8 mouse cellular contexts compared by ENCODE assay signal in genomic region chr10:80227877-80228775, GRCm38 (mm10). TPM values are rescaled to one million over a fixed set of nuclear protein-coding genes. Genes with fewer than 3 reads are reported as not detected.
DNase-seq lines count a peak whose midpoint lies in the region; ATAC-seq and TF ChIP-seq lines count a peak whose summit lies in the region.

No protein-coding gene starts in this region.

- peaks cover 64% of the 10 kb centered on the region for H3K4me1 ChIP-seq in embryonic facial prominence, embryonic 10.5 days
- no peaks in the 10 kb centered on the region; the same call in 1 of the 2 replicates for H3K4me1 ChIP-seq in intestine, postnatal 0 days (replicated peaks; ENCODE audit: control insufficient read depth, insufficient read depth, low read length)
- H3K4me1 ChIP-seq in lung, postnatal 0 days (ENCODE audit: insufficient read depth, low read depth, low read length), result peaks cover 13% of the 10 kb centered on the region

- peak overlapping the region; percentile 94 for H3K4me2 ChIP-seq in intestine, postnatal 0 days (replicated peaks; ENCODE audit: low read depth)
- H3K4me2 ChIP-seq in lung, postnatal 0 days (replicated peaks; ENCODE audit: low read depth, low read length), result peak overlapping the region; percentile 77; the same call in 1 of the 2 replicates

- peak; percentile 56 for DNase-seq in left cerebral cortex, postnatal 4 days
- no peak for DNase-seq in left cerebral cortex, adult 8-10 months (ENCODE audit: low spot score in 2 of 2)
- no peak for DNase-seq in embryonic facial prominence, embryonic 10.5 days (ENCODE audit: low spot score)
- DNase-seq in lung, postnatal 0 days (ENCODE audit: low spot score), result no peak
- DNase-seq in T-cell, adult 2 months (ENCODE audit: low spot score), result no peak
- no peak for DNase-seq in left cerebral cortex, adult 18-20 months (ENCODE audit: low spot score in 2 of 2)
- no peak for DNase-seq in testis, postnatal 10 days (ENCODE audit: low spot score)

- H3K9ac ChIP-seq in intestine, postnatal 0 days (ENCODE audit: low read depth, low read length), result 0 out of 2 replicates have a peak overlapping the region, but pooled peaks have one; percentile 11
- no peak overlapping the region for H3K9ac ChIP-seq in lung, postnatal 0 days (replicated peaks; ENCODE audit: low read depth)

- no peak for TF ChIP-seq EP300 in lung, postnatal 0 days (IDR thresholded peaks at IDR 0.05)

- H3K36me3 ChIP-seq in embryonic facial prominence, embryonic 10.5 days (replicated peaks), result peaks cover 54% of the 10 kb centered on the region
- peaks cover 36% of the 10 kb centered on the region for H3K36me3 ChIP-seq in intestine, postnatal 0 days (ENCODE audit: control insufficient read depth, insufficient read depth)
- H3K36me3 ChIP-seq in lung, postnatal 0 days (ENCODE audit: insufficient read depth, low read length), result peaks cover 20% of the 10 kb centered on the region; the same call in 1 of the 2 replicates

- H3K9me3 ChIP-seq in embryonic facial prominence, embryonic 10.5 days, result no peaks in the 10 kb centered on the region
- H3K9me3 ChIP-seq in intestine, postnatal 0 days (ENCODE audit: control insufficient read depth), result no peaks in the 10 kb centered on the region
- H3K9me3 ChIP-seq in lung, postnatal 0 days (ENCODE audit: low read length), result no peaks in the 10 kb centered on the region

- peak overlapping the region; percentile 99 for H3K27ac ChIP-seq in embryonic facial prominence, embryonic 10.5 days (replicated peaks)
- no peak overlapping the region for H3K27ac ChIP-seq in intestine, postnatal 0 days (ENCODE audit: low read depth, low read length)
- H3K27ac ChIP-seq in lung, postnatal 0 days (ENCODE audit: low read length), result no peak overlapping the region; the same call in 1 of the 2 replicates

- H3K4me3 ChIP-seq in embryonic facial prominence, embryonic 10.5 days, result peak overlapping the region; percentile 93
- no peak overlapping the region for H3K4me3 ChIP-seq in intestine, postnatal 0 days (ENCODE audit: low read depth, low read length)
- H3K4me3 ChIP-seq in lung, postnatal 0 days (ENCODE audit: low read depth, low read length), result no peak overlapping the region

- intact Hi-C loops in left cerebral cortex, postnatal 4 days (cut with DNase I), result loop anchor here (5.0 kb wide), 1 partner anchor 36 kb away; no protein-coding TSS in a partner anchor

- no peak for ATAC-seq in intestine, postnatal 0 days
- ATAC-seq in lung, postnatal 0 days, result no peak

- WGBS in embryonic facial prominence, embryonic 10.5 days, result 73% methylated on average over 15 of the region's 15 CpGs
- WGBS in intestine, postnatal 0 days, result 37% methylated on average over 15 of the region's 15 CpGs
- 35% methylated on average over 15 of the region's 15 CpGs for whole genome bisulfite sequencing in lung, postnatal 0 days

- TF ChIP-seq CTCF in intestine, postnatal 0 days (IDR thresholded peaks at IDR 0.05; ENCODE audit: low read depth), result no peak
- no peak for TF ChIP-seq CTCF in lung, postnatal 0 days (IDR thresholded peaks at IDR 0.05)

- no peaks in the 10 kb centered on the region for H3K27me3 ChIP-seq in embryonic facial prominence, embryonic 10.5 days (replicated peaks; ENCODE audit: low read depth, poor library complexity, severe bottlenecking)
- H3K27me3 ChIP-seq in intestine, postnatal 0 days (replicated peaks; ENCODE audit: control insufficient read depth, insufficient read depth, low read length), result no peaks in the 10 kb centered on the region
- no peaks in the 10 kb centered on the region for H3K27me3 ChIP-seq in lung, postnatal 0 days (replicated peaks; ENCODE audit: insufficient read depth, low read length)

RNA-seq across cellular contexts. Expression of gene Mum1, which starts 1.9 kb away (rescaled TPM):
- 10 to 100 TPM; 53.9 to 55.2 TPM for total RNA-seq in left cerebral cortex, postnatal 4 days (2021)
- 10 to 100 TPM; 41.9 to 51.7 (median 44.1) TPM for total RNA-seq in left cerebral cortex, adult 8-10 months (2022)
- polyA plus RNA-seq in embryonic facial prominence, embryonic 10.5 days (2016; fragmentation: Nextera tagmentation; extraction: Ambion mirVana), result 95.9 and 98.1 TPM in 2 replicates
- 21.9 and 22.5 TPM in 2 replicates for polyA plus RNA-seq in intestine, postnatal 0 days (2015; fragmentation: Nextera tagmentation; extraction: Ambion mirVana)
- 34.0 and 36.9 TPM in 2 replicates for polyA plus RNA-seq in lung, postnatal 0 days (2015; fragmentation: Nextera tagmentation; extraction: Ambion mirVana)
- total RNA-seq in left cerebral cortex, adult 18-20 months (2021), result 10 to 100 TPM; 32.2 to 39.3 TPM

RNA-seq across cellular contexts. Expression of gene Ndufs7, which starts 20.8 kb away (rescaled TPM):
- 100 to 1,000 TPM; 124 to 125 TPM for total RNA-seq in left cerebral cortex, postnatal 4 days (2021)
- total RNA-seq in left cerebral cortex, adult 8-10 months (2022), result 100 to 1,000 TPM; 214 to 225 (median 218) TPM
- 303 and 309 TPM in 2 replicates for polyA plus RNA-seq in embryonic facial prominence, embryonic 10.5 days (2016; fragmentation: Nextera tagmentation; extraction: Ambion mirVana)
- 584 and 605 TPM in 2 replicates for polyA plus RNA-seq in intestine, postnatal 0 days (2015; fragmentation: Nextera tagmentation; extraction: Ambion mirVana)
- 295 and 327 TPM in 2 replicates for polyA plus RNA-seq in lung, postnatal 0 days (2015; fragmentation: Nextera tagmentation; extraction: Ambion mirVana)
- 100 to 1,000 TPM; 219 to 232 TPM for total RNA-seq in left cerebral cortex, adult 18-20 months (2021)

RNA-seq across cellular contexts. Expression of gene Gamt, which starts 32.7 kb away (rescaled TPM):
- total RNA-seq in left cerebral cortex, postnatal 4 days (2021), result 10 to 100 TPM; 21.9 to 23.0 TPM
- total RNA-seq in left cerebral cortex, adult 8-10 months (2022), result 10 to 100 TPM; 28.8 to 33.6 (median 31.1) TPM
- polyA plus RNA-seq in embryonic facial prominence, embryonic 10.5 days (2016; fragmentation: Nextera tagmentation; extraction: Ambion mirVana), result 24.4 and 25.0 TPM in 2 replicates
- polyA plus RNA-seq in intestine, postnatal 0 days (2015; fragmentation: Nextera tagmentation; extraction: Ambion mirVana), result 30.1 and 37.2 TPM in 2 replicates
- 23.5 and 25.4 TPM in 2 replicates for polyA plus RNA-seq in lung, postnatal 0 days (2015; fragmentation: Nextera tagmentation; extraction: Ambion mirVana)
- 10 to 100 TPM; 16.2 to 21.2 TPM for total RNA-seq in left cerebral cortex, adult 18-20 months (2021)

RNA-seq across cellular contexts. Expression of gene Dazap1, which starts 33.2 kb away (rescaled TPM):
- total RNA-seq in left cerebral cortex, postnatal 4 days (2021), result 100 to 1,000 TPM; 136 to 145 TPM
- 10 to 100 TPM; 76.4 to 90.1 (median 83.5) TPM for total RNA-seq in left cerebral cortex, adult 8-10 months (2022)
- 56.2 and 58.5 TPM in 2 replicates for polyA plus RNA-seq in embryonic facial prominence, embryonic 10.5 days (2016; fragmentation: Nextera tagmentation; extraction: Ambion mirVana)
- polyA plus RNA-seq in intestine, postnatal 0 days (2015; fragmentation: Nextera tagmentation; extraction: Ambion mirVana), result 26.6 and 29.0 TPM in 2 replicates
- 37.8 and 38.1 TPM in 2 replicates for polyA plus RNA-seq in lung, postnatal 0 days (2015; fragmentation: Nextera tagmentation; extraction: Ambion mirVana)
- 10 to 100 TPM; 75.6 to 81.7 TPM for total RNA-seq in left cerebral cortex, adult 18-20 months (2021)

RNA-seq across cellular contexts. Expression of gene Efna2, which starts 48.8 kb away (rescaled TPM):
- 10 to 100 TPM; 25.5 to 28.6 TPM for total RNA-seq in left cerebral cortex, postnatal 4 days (2021)
- total RNA-seq in left cerebral cortex, adult 8-10 months (2022), result 1 to 10 TPM; 6.8 to 9.1 (median 7.7) TPM
- polyA plus RNA-seq in embryonic facial prominence, embryonic 10.5 days (2016; fragmentation: Nextera tagmentation; extraction: Ambion mirVana), result 45.2 and 50.1 TPM in 2 replicates
- polyA plus RNA-seq in intestine, postnatal 0 days (2015; fragmentation: Nextera tagmentation; extraction: Ambion mirVana), result 3.5 and 3.8 TPM in 2 replicates
- polyA plus RNA-seq in lung, postnatal 0 days (2015; fragmentation: Nextera tagmentation; extraction: Ambion mirVana), result 5.1 and 6.9 TPM in 2 replicates
- total RNA-seq in left cerebral cortex, adult 18-20 months (2021), result 1 to 10 TPM; 7.0 to 8.2 TPM
